Mouse (Mus musculus): ENCODE data around the gene Arhgef5.

The Arhgef5 gene

GRCm38 (mm10) chr6:43335619-43336234 lies 70.3 kb downstream of the Arhgef5 start:
- DNase-seq: no peak

DNA sequence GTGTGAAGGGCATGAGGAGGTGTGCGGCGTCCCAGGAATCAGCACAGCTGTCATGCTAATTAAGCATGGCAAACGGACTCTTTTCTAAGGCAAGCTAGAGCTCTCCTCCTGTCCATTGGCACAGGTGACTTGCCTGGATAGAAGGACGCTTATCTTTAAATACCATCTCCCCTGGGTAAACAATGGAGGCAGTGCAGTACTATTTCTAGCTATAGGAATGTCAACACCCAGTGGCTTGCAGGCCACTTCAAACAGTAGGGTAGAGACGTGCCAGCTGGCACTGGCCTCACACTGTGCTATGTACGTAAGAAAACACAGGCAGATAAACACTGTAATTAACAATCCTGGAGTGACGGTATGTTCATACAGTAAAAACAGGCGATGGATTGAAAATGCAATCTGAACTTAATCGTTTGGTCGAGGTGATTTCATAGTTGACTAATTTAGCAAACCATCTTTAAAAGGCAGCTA lies 72.1 kb downstream of the Arhgef5 start:
- DNase-seq: peak; percentile 13

DNA sequence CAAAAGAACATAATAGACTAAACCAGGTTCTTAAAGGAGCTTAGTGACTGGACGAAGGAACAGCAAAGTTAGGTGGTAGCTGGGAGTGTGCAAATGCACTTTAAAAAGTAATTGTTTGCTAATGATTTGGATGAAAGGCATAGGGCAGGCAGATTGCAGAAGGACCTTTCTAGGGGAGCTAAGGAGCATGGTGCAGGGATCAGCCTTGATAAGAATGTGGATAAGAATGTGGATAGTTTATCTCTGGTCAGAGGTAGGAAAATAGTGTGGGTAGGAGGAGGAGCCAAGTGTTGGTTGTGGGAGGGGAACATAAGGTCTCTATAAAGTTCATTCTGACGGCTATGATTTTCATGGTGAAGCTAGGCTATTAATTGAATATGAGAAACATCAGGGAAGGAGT lies 73.4 kb downstream of the Arhgef5 start:
- DNase-seq: no peak
